Mouse (Mus musculus) heart, embryonic 10.5 days (tissue): ENCODE results near the gene Rack1. TPM values are rescaled to one million over a fixed set of nuclear protein-coding genes. Genes with fewer than 3 reads are reported as not detected.

ENCODE experiments used
- DNase-seq: peaks from one replicate; pipeline ENCODE4 v3.0.0-alpha.2; 2017; ENCODE audit warnings: low spot score
- H3K27ac ChIP-seq: fragments of 300-500 bp; sonication (generic); 2 replicates; pipeline ENCODE4 v1.5.1; 2016; ENCODE audit warnings: mild to moderate bottlenecking
- H3K27me3 ChIP-seq: fragments of 300-500 bp; sonication (generic); 2 replicates; pipeline ENCODE4 v1.6.1; 2016; ENCODE audit warnings: mild to moderate bottlenecking; ENCODE audit not compliant: poor library complexity, insufficient read depth, severe bottlenecking
- H3K36me3 ChIP-seq: fragments of 300-500 bp; sonication (generic); 2 replicates; pipeline ENCODE4 v1.6.1; 2016; ENCODE audit warnings: mild to moderate bottlenecking, moderate library complexity
- H3K4me1 ChIP-seq: fragments of 300-500 bp; sonication (generic); 2 replicates; pipeline ENCODE4 v1.6.1; 2016; ENCODE audit warnings: mild to moderate bottlenecking
- H3K4me3 ChIP-seq: fragments of 300-500 bp; sonication (generic); 2 replicates; pipeline ENCODE4 v1.5.1; 2016; ENCODE audit warnings: mild to moderate bottlenecking, moderate library complexity
- H3K9me3 ChIP-seq: fragments of 300-500 bp; sonication (generic); 2 replicates; pipeline ENCODE4 v1.6.1; 2016; ENCODE audit warnings: mild to moderate bottlenecking, moderate library complexity
- WGBS: fragments of 180-500 bp; shearing (Covaris S2); methylation state at CpG from one replicate; pipeline ENCODE4 v1.1.7; 2016; 5-methylcytosine and 5-hydroxymethylcytosine counted together
- polyA plus RNA-seq: library from polyadenylated mRNA; unstranded; fragments of >200 nt; fragmentation: Nextera tagmentation; extraction: Ambion mirVana; gene quantifications from 2 replicates; pipeline ENCODE4 v1.2.1, GENCODE M21; 2016

The Rack1 gene
- polyA plus RNA-seq, 1 experiment from 2014 or later, result 712 TPM

GRCm38 (mm10) chr11:48852624-48853473 lies 52.7 kb downstream of the Rack1 start:
- Histone ChIP-seq H3K4me1 (peaks cover 28% of the 10 kb centered on the region), H3K27ac (peak overlapping the region; percentile 59), H3K27me3 (peaks cover 22% of the 10 kb centered on the region), H3K4me3 (peak overlapping the region; percentile 74), H3K36me3 (no peaks in the 10 kb centered on the region), H3K9me3 (no peaks in the 10 kb centered on the region)
- WGBS, result 5% methylated on average over 23 of the region's 23 CpGs
- DNase-seq, result no peak

- peak overlapping the region; percentile 59 for H3K27ac ChIP-seq
- peak; percentile 91 for DNase-seq
These were observed 53.5 kb downstream of the Rack1 start for GRCm38 (mm10) chr11:48853474-48854180.

More at GRCm38 (mm10) chr11:48853474-48854180, 53.5 kb downstream of the Rack1 start:
- peaks cover 28% of the 10 kb centered on the region for H3K4me1 ChIP-seq
- H3K4me3 ChIP-seq, result peak overlapping the region; percentile 74
- no peaks in the 10 kb centered on the region for H3K36me3 ChIP-seq
- under 1% methylated on average over 31 of the region's 31 CpGs for WGBS
- no peaks in the 10 kb centered on the region for H3K9me3 ChIP-seq
- H3K27me3 ChIP-seq, result peaks cover 14% of the 10 kb centered on the region

Other genes with a start within 250 kb of the Rack1 start
- gene Trim41, start 17.0 kb downstream of the Rack1 start, polyA plus RNA-seq, result 3.0 and 4.7 TPM in 2 replicates
- 0.18 and 0.44 TPM in 2 replicates for gene Trim7, start 25.8 kb downstream of the Rack1 start, polyA plus RNA-seq
- gene Gm12184, start 26.3 kb downstream of the Rack1 start, polyA plus RNA-seq, result 0.68 and 1.9 TPM in 2 replicates
- 3.0 and 3.6 TPM in 2 replicates for gene Irgm1, start 71.4 kb downstream of the Rack1 start, polyA plus RNA-seq
- gene Gm5431, start 101.9 kb downstream of the Rack1 start, polyA plus RNA-seq, result 0.06 and 0.07 TPM in 2 replicates
- 1.9 and 2.0 TPM in 2 replicates for gene Psme2b, start 145.9 kb downstream of the Rack1 start, polyA plus RNA-seq
- not detected in 2 replicates for gene Olfr56, start 178.6 kb downstream of the Rack1 start, polyA plus RNA-seq
- 0.11 TPM in 1 of 2 replicates, not detected in the other for gene 9930111J21Rik1, start 179.1 kb downstream of the Rack1 start, polyA plus RNA-seq
- not detected in 2 replicates for gene Gm12185, start 191.9 kb downstream of the Rack1 start, polyA plus RNA-seq
- 0.34 TPM in 1 of 2 replicates, not detected in the other for gene Tgtp1, start 193.8 kb downstream of the Rack1 start, polyA plus RNA-seq